Mouse (Mus musculus): ENCODE measurements around the gene Tmem39b. TPM values are rescaled to one million over a fixed set of nuclear protein-coding genes. Genes with fewer than 3 reads are reported as not detected.
"Not testable (repeated sequence)": the region's sequence is repeated elsewhere in the genome, so short reads cannot be mapped to it uniquely, and the experiment has no call there.

Gene Tmem39b
- polyA plus RNA-seq, 1 experiment from 2014 or later = 4.6 TPM

DNA sequence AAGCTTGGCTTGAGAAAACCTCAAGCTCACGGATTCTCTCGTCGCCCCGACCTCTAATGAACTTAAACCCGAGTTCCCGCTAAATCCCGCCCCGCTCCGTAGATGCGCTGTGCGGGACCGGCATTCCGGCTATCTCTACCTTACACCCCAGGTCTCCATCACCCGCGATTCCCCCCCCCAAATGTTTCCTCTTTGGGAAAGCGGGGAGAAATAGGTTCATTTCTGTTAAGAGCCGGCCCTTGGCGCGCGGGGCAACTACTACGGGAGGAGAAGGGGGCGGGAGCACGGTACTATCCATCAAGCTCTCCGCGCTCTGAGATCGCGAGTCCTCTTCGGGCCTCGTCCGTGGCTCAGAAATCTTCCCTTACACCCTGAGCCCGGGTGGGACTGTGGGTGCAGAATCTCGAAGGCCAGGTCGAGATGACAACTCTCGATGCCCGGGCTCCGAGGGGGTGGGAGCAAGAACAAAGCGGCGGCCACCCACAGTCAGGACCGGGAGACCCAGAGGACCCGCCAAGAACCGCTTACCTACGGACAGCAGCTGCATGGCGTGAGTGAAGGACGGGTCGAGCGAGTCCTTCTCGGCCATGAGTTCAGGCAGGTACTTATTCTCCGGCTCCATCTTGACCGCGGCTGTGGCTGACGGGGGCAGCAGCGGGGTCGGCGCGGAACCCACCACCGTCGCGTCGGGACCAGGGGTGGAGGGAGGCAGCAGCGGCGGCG lies 44.8 kb upstream of the Tmem39b start:
- Histone ChIP-seq H3K4me1 (replicated peaks; ENCODE audit: control insufficient read depth, insufficient read depth, low read length) (peaks cover 3% of the 10 kb centered on the region; the same call in 1 of the 2 replicates), H3K4me2 (replicated peaks; ENCODE audit: low read depth) (peak overlapping the region; percentile 71), H3K4me3 (ENCODE audit: low read depth, low read length) (peak overlapping the region; percentile 93), H3K27me3 (replicated peaks; ENCODE audit: control insufficient read depth, insufficient read depth, low read length) (no peaks in the 10 kb centered on the region), H3K9ac (ENCODE audit: low read depth, low read length) (peak overlapping the region; percentile 95), H3K9me3 (ENCODE audit: control insufficient read depth) (no peaks in the 10 kb centered on the region), H3K36me3 (ENCODE audit: control insufficient read depth, insufficient read depth) (no peaks in the 10 kb centered on the region; the same call in 1 of the 2 replicates), H3K27ac (ENCODE audit: low read depth, low read length) (peak overlapping the region; percentile 97)
- under 1% methylated on average over 62 of the region's 62 CpGs for WGBS
- ATAC-seq = no peak
- TF ChIP-seq CTCF (IDR thresholded peaks at IDR 0.05; ENCODE audit: low read depth) = no peak

DNA sequence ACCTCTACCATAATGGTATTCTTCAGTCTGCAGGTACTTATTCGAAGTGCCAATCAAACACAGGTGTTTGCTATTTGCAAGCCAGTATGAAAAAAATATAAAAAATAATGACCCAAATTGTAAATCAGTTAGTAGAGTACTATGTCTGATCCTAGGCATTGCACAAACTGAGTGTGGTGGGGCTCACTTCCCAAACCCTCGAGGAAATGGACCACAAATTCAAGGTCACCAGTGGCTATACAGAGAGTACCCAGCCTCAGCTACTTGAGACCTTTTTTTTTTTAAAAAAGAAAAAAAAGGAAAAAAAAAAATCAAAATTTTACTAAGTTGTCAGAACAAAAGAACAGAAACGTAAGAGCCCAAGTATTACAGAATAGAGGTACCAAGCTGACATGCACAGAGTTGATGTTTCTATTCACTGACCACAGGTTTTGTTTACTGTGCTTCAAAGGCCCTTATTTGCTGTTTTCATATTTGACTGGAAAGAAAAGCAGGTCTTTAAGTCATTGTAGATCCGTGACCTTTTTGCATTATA lies 42.5 kb upstream of the Tmem39b start:
- no peak overlapping the region for H3K9ac ChIP-seq (ENCODE audit: low read depth, low read length)
- no peak for TF ChIP-seq CTCF (IDR thresholded peaks at IDR 0.05; ENCODE audit: low read depth)
- H3K4me2 ChIP-seq (replicated peaks; ENCODE audit: low read depth) = no peak overlapping the region
- no peak overlapping the region for H3K27ac ChIP-seq (ENCODE audit: low read depth, low read length)
- no peaks in the 10 kb centered on the region for H3K27me3 ChIP-seq (replicated peaks; ENCODE audit: control insufficient read depth, insufficient read depth, low read length)
- H3K4me1 ChIP-seq (replicated peaks; ENCODE audit: control insufficient read depth, insufficient read depth, low read length) = peaks cover 3% of the 10 kb centered on the region; the same call in 1 of the 2 replicates
- H3K36me3 ChIP-seq (ENCODE audit: control insufficient read depth, insufficient read depth) = peaks cover 4% of the 10 kb centered on the region; the same call in 1 of the 2 replicates
- no peak overlapping the region for H3K4me3 ChIP-seq (ENCODE audit: low read depth, low read length)
- ATAC-seq = no peak
- WGBS = 59% methylated on average over 4 of the region's 4 CpGs
- H3K9me3 ChIP-seq (ENCODE audit: control insufficient read depth) = no peaks in the 10 kb centered on the region

DNA sequence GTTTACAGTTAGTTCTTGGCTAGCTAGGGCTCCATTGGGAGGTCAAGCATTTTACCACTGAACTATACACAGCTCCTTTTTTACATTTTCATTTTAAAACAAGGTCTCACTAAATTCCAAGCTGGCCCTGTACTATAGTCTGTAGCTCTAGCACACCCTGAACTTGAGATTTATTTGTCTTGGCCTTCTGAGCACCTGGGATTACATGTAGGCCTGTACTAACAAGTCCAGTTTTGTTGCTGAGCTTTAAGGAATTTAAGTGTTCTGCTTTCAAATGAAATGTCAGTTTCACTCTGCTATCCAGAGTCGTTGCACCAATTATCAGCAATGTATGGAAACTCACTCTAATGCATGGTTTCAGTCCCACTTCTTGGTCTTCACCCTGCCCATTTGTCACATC lies 39.5 kb upstream of the Tmem39b start:
- Histone ChIP-seq H3K27ac (ENCODE audit: low read depth, low read length) (no peak overlapping the region), H3K36me3 (ENCODE audit: control insufficient read depth, insufficient read depth) (peaks cover 4% of the 10 kb centered on the region; the same call in 1 of the 2 replicates), H3K4me3 (ENCODE audit: low read depth, low read length) (no peak overlapping the region), H3K4me2 (replicated peaks; ENCODE audit: low read depth) (no peak overlapping the region), H3K27me3 (replicated peaks; ENCODE audit: control insufficient read depth, insufficient read depth, low read length) (no peaks in the 10 kb centered on the region), H3K4me1 (replicated peaks; ENCODE audit: control insufficient read depth, insufficient read depth, low read length) (peaks cover 3% of the 10 kb centered on the region; the same call in 1 of the 2 replicates), H3K9me3 (ENCODE audit: control insufficient read depth) (no peaks in the 10 kb centered on the region), H3K9ac (ENCODE audit: low read depth, low read length) (no peak overlapping the region)
- 58% methylated on average over 1 of the region's 1 CpGs for WGBS
- no peak for TF ChIP-seq CTCF (IDR thresholded peaks at IDR 0.05; ENCODE audit: low read depth)
- no peak for ATAC-seq

DNA sequence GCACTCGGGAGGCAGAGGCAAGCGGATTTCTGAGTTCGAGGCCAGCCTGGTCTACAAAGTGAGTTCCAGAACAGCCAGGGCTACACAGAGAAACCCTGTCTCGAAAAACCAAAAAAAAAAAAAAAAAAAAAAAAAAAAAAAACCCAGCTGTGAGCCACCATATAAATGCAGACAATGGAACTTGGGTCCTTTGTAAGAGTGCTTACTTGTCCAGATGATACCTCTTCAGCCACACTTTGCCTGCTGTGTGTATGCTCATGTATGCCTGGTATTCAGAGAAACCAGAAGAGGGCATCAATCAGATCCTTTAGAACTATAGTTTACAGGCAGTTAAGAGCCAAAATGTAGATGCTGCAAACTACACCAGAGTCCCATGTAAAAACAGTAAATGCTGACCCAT lies 38.8 kb upstream of the Tmem39b start:
- ATAC-seq; H3K36me3 ChIP-seq (ENCODE audit: control insufficient read depth, insufficient read depth); H3K27ac ChIP-seq (ENCODE audit: low read depth, low read length); H3K4me1 ChIP-seq (replicated peaks; ENCODE audit: control insufficient read depth, insufficient read depth, low read length); H3K9me3 ChIP-seq (ENCODE audit: control insufficient read depth); H3K4me3 ChIP-seq (ENCODE audit: low read depth, low read length); H3K4me2 ChIP-seq (replicated peaks; ENCODE audit: low read depth); H3K27me3 ChIP-seq (replicated peaks; ENCODE audit: control insufficient read depth, insufficient read depth, low read length); H3K9ac ChIP-seq (ENCODE audit: low read depth, low read length): not testable (repeated sequence)
- 96% methylated on average over 3 of the region's 4 CpGs for WGBS

DNA sequence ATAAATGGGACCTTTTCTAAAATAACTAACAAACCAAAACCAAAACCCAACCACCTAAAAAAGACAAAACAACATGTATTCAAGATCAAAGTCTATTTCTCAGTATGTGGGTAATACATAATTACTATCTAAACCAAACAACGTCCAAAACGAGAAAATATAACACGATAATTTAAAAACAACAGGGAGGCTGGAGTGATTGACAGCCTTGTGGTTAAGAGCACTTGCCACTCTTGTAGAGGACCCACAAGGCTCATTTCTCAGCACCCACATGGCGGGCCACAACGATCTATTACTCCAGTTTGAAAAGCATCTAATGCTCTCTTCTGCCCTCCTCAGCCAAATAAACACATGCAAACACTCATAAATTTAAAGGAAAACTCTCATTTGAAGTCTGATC lies 34.8 kb upstream of the Tmem39b start:
- H3K4me1 ChIP-seq (replicated peaks; ENCODE audit: control insufficient read depth, insufficient read depth, low read length) = no peaks in the 10 kb centered on the region
- no peaks in the 10 kb centered on the region for H3K9me3 ChIP-seq (ENCODE audit: control insufficient read depth)
- ATAC-seq = no peak
- H3K4me3 ChIP-seq (ENCODE audit: low read depth, low read length) = no peak overlapping the region
- H3K36me3 ChIP-seq (ENCODE audit: control insufficient read depth, insufficient read depth) = peaks cover 14% of the 10 kb centered on the region
- TF ChIP-seq CTCF (IDR thresholded peaks at IDR 0.05; ENCODE audit: low read depth) = no peak
- H3K4me2 ChIP-seq (replicated peaks; ENCODE audit: low read depth) = no peak overlapping the region
- no peak overlapping the region for H3K9ac ChIP-seq (ENCODE audit: low read depth, low read length)
- 81% methylated on average over 5 of the region's 5 CpGs for WGBS
- H3K27me3 ChIP-seq (replicated peaks; ENCODE audit: control insufficient read depth, insufficient read depth, low read length) = no peaks in the 10 kb centered on the region
- H3K27ac ChIP-seq (ENCODE audit: low read depth, low read length) = no peak overlapping the region

DNA sequence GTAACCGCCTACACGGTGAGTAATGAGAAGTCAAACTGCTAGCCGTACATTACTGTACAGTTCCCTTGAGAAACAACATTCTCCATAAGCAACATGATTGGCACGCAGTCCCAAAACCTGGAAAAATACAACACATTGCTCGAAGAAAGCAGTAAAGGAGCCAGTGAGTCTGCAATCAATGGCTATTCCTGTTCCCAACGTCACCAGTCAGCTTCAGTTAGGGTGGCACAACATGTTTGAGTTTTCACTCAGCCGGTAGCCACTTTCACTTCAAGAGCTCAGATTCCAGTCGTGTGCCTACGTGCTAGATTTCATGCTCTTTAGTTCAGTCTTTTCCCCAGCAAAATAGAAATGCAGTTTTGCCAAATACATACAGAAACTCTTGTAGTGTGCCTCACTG lies 19.7 kb upstream of the Tmem39b start:
- WGBS = 92% methylated on average over 9 of the region's 9 CpGs
- no peak for ATAC-seq
- no peak overlapping the region for H3K9ac ChIP-seq (ENCODE audit: low read depth, low read length)
- peaks cover 75% of the 10 kb centered on the region for H3K36me3 ChIP-seq (ENCODE audit: control insufficient read depth, insufficient read depth)
- H3K27ac ChIP-seq (ENCODE audit: low read depth, low read length) = no peak overlapping the region
- H3K4me3 ChIP-seq (ENCODE audit: low read depth, low read length) = no peak overlapping the region
- H3K9me3 ChIP-seq (ENCODE audit: control insufficient read depth) = no peaks in the 10 kb centered on the region
- no peaks in the 10 kb centered on the region for H3K27me3 ChIP-seq (replicated peaks; ENCODE audit: control insufficient read depth, insufficient read depth, low read length)
- TF ChIP-seq CTCF (IDR thresholded peaks at IDR 0.05; ENCODE audit: low read depth) = no peak
- no peak overlapping the region for H3K4me2 ChIP-seq (replicated peaks; ENCODE audit: low read depth)
- no peaks in the 10 kb centered on the region for H3K4me1 ChIP-seq (replicated peaks; ENCODE audit: control insufficient read depth, insufficient read depth, low read length)
